Mouse (Mus musculus): Measurements from ENCODE around the gene Slc6a15.

GRCm38 (mm10) chr10:103442588-103442987, 75.0 kb downstream of the Slc6a15 start:
- no peak for TF ChIP-seq GATA1 (IDR thresholded peaks at IDR 0.05; ENCODE audit: low read length)
- no peak for TF ChIP-seq TAL1 (IDR thresholded peaks at IDR 0.05; ENCODE audit: low read length)

Measured in erythroblast, embryonic 14.5 days (primary cell).